Mouse (Mus musculus) hindbrain, postnatal 0 days (tissue): Measurements from ENCODE around the gene Mad1l1. TPM values are rescaled to one million over a fixed set of nuclear protein-coding genes. Genes with fewer than 3 reads are reported as not detected.

Experiments used
- ATAC-seq: fragments of 200-750 bp; cut with Nextera tagmentation; 2 replicates; pipeline ENCODE4 v1.8.0; 2017; ENCODE audit warnings: mild to moderate bottlenecking, moderate TSS enrichment, moderate library complexity
- DNase-seq: peaks from one replicate; pipeline ENCODE4 v3.0.0-alpha.2; 2015; ENCODE audit warnings: low spot score
- H3K27ac ChIP-seq: fragments of 300-500 bp; sonication (generic); 2 replicates; pipeline ENCODE4 v1.5.1; 2014; ENCODE audit warnings: mild to moderate bottlenecking
- H3K27me3 ChIP-seq: fragments of 300-500 bp; sonication (generic); 2 replicates; pipeline ENCODE4 v1.6.1; 2014; ENCODE audit warnings: low read length, mixed read lengths; ENCODE audit not compliant: insufficient read depth
- H3K36me3 ChIP-seq: fragments of 300-500 bp; sonication (generic); 2 replicates; pipeline ENCODE4 v1.6.1; 2014; ENCODE audit warnings: low read length, mixed read lengths; ENCODE audit not compliant: insufficient read depth
- H3K4me1 ChIP-seq: fragments of 300-500 bp; sonication (generic); 2 replicates; pipeline ENCODE4 v1.6.1; 2014; ENCODE audit warnings: antibody characterized with exemption, low read length, mixed read lengths; ENCODE audit not compliant: insufficient read depth
- H3K4me2 ChIP-seq: fragments of 300-500 bp; sonication (generic); 2 replicates; pipeline ENCODE4 v1.6.1; 2014; ENCODE audit warnings: low read depth, mild to moderate bottlenecking, low read length, moderate library complexity, mixed read lengths
- H3K4me3 ChIP-seq: fragments of 300-500 bp; sonication (generic); 2 replicates; pipeline ENCODE4 v1.5.1; 2014; ENCODE audit warnings: low read length
- H3K9ac ChIP-seq: fragments of 300-500 bp; sonication (generic); replicated peaks from 2 replicates; pipeline ENCODE4 v1.6.1; 2014; ENCODE audit warnings: mild to moderate bottlenecking, low read length, moderate library complexity, mixed read lengths
- H3K9me3 ChIP-seq: fragments of 300-500 bp; sonication (generic); 2 replicates; pipeline ENCODE4 v1.6.1; 2016; ENCODE audit warnings: low read length, mixed read lengths
- CTCF ChIP-seq: IDR thresholded peaks from 2 replicates; pipeline ENCODE4 v1.5.1; 2016; ENCODE audit warnings: antibody characterized with exemption, control low read depth, low read depth
- WGBS: fragments of 180-500 bp; shearing (Covaris S2); extraction: QIAGEN DNeasy Blood & Tissue Kit; methylation state at CpG from one replicate; pipeline ENCODE4 v1.1.7; 2014; 5-methylcytosine and 5-hydroxymethylcytosine counted together
- polyA plus RNA-seq: library from polyadenylated mRNA; unstranded; fragments of >200 nt; fragmentation: Nextera tagmentation; extraction: Ambion mirVana; gene quantifications from 2 replicates; pipeline ENCODE4 v1.2.1, GENCODE M21; 2015
- total RNA-seq: library from RNA; depleted of rRNA; stranded (reverse); fragments of >200 nt; gene quantifications from 2 replicates; pipeline ENCODE4 v1.2.3, GENCODE M21; 2014

The Mad1l1 gene
- total and polyA plus RNA-seq, 2 experiments from 2014 or later: 29.1 to 30.9 TPM

DNA sequence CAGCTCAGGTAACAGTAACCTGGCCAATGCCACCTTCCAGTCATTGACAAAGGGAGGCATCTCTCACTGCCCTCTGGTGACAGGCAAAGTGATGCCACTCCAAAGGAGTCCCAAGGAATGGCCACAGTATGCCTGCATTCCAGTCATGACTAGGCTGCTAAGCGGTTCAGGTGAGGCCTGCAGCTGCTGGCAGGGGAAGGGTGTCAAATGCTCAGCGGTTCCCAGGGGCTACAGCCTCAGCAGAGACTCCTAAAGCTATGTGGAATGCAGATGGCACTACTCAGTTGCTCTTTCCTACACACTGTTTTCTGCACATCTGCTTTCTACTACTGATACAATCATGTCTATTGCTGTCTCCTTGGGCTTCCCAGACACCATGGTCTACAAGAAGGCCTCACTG, 73.3 kb downstream of the Mad1l1 start:
- no peak for TF ChIP-seq CTCF
- Histone ChIP-seq H3K36me3 (no peaks in the 10 kb centered on the region), H3K9ac (no peak overlapping the region), H3K9me3 (no peaks in the 10 kb centered on the region), H3K4me3 (no peak overlapping the region), H3K27me3 (no peaks in the 10 kb centered on the region), H3K4me1 (no peaks in the 10 kb centered on the region), H3K4me2 (no peak overlapping the region), H3K27ac (no peak overlapping the region)
- ATAC-seq: no peak
- 88% methylated on average over 2 of the region's 2 CpGs for WGBS
- DNase-seq: no peak

DNA sequence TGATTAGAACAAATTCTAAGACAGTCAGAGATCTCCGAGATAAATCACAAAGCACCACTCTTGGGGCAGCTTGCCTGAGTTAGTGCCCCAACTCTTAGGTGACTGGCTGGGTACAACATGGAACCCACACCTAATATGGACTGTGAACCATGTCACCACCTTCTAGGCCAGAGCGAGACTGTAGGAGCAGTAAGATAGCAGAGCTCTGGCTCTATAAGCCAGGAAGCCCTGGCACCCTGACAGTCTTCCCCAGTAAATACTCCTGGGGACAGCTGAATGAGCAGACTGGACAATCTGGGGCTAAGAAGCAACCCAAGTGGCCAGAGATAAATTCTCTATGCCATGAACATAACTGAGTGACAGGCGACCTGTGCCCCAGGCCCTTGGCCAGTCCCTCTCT, 81.1 kb downstream of the Mad1l1 start:
- TF ChIP-seq CTCF: no peak
- Histone ChIP-seq H3K4me2 (no peak overlapping the region), H3K27me3 (no peaks in the 10 kb centered on the region), H3K9ac (no peak overlapping the region), H3K9me3 (no peaks in the 10 kb centered on the region), H3K36me3 (no peaks in the 10 kb centered on the region), H3K4me3 (no peak overlapping the region), H3K4me1 (no peaks in the 10 kb centered on the region), H3K27ac (no peak overlapping the region)
- ATAC-seq (no peak), DNase-seq (no peak)
- WGBS: 94% methylated on average over 3 of the region's 3 CpGs

DNA sequence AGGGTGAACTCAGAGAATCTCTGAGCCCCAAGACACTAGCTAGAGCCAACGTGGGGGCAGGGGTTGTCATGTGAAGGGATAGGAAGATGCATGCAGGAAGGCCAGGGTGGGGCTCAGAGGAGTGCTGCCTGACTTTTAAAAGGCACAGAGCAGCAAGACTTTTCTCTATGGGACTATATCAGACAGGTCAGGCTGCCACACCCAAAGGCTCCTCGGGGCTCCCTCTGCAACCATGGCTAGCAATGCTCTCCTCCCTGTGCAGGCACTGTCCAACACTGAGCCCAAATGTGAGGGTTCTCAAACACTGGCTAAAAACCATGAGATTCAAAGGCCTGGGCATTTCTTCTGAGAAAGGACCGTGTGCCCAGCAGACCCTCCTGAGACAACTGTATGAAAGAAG, 82.5 kb downstream of the Mad1l1 start:
- WGBS: 79% methylated on average over 3 of the region's 3 CpGs

DNA sequence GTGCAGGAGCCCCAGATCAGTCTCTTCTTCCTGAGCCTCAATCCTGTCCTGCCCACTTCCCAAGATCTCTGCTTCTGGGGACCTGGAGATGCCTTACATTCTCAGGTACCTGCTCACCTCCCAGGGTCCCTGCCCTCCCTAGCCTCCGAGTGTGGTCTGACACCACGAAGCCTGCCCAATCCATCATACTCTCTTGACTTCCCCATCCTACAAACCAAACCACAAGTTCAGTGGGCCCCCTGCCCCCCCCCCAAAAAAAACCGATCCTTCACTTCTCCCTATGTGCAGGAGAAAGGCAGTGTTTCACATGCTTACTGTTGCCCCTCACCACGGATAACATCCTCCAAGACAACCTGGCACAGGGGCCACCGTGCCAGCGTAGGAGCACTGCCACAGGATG, 90.5 kb downstream of the Mad1l1 start:
- DNase-seq (no peak), ATAC-seq (no peak)
- Histone ChIP-seq H3K9me3 (no peaks in the 10 kb centered on the region), H3K4me3 (no peak overlapping the region), H3K36me3 (no peaks in the 10 kb centered on the region), H3K27me3 (no peaks in the 10 kb centered on the region), H3K4me1 (peaks cover 4% of the 10 kb centered on the region; the same call in 1 of the 2 replicates), H3K4me2 (no peak overlapping the region), H3K9ac (no peak overlapping the region), H3K27ac (no peak overlapping the region)
- WGBS: 92% methylated on average over 6 of the region's 6 CpGs
- TF ChIP-seq CTCF: no peak

More for the DNA sequence above, 82.5 kb downstream of the Mad1l1 start:
- Histone ChIP-seq H3K4me1 (no peaks in the 10 kb centered on the region), H3K4me3 (no peak overlapping the region), H3K4me2 (no peak overlapping the region), H3K9ac (no peak overlapping the region), H3K27me3 (no peaks in the 10 kb centered on the region), H3K27ac (no peak overlapping the region), H3K9me3 (no peaks in the 10 kb centered on the region), H3K36me3 (no peaks in the 10 kb centered on the region)
- ATAC-seq (no peak), DNase-seq (no peak)
- no peak for TF ChIP-seq CTCF

DNA sequence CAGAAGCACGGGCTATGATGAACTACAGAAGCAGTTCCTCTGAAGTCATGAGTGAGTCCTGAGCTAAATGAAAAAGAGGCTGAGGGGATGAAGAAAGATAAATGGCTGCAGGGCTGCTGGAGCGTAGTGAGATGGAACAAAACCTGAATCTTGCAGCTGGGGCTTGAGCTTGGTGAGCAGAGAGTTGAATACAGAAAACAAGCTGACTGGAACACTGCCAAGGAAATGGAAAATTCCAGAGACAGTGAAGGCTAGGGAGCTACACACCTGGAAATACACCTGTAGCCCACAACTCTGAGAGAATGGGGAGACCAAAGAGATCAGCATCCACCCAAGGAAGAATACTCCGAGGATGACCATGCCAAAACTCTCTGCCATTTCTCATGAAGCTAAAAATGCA, 93.0 kb downstream of the Mad1l1 start:
- WGBS: 77% methylated on average over 3 of the region's 3 CpGs
- TF ChIP-seq CTCF: no peak
- no peak for DNase-seq

DNA sequence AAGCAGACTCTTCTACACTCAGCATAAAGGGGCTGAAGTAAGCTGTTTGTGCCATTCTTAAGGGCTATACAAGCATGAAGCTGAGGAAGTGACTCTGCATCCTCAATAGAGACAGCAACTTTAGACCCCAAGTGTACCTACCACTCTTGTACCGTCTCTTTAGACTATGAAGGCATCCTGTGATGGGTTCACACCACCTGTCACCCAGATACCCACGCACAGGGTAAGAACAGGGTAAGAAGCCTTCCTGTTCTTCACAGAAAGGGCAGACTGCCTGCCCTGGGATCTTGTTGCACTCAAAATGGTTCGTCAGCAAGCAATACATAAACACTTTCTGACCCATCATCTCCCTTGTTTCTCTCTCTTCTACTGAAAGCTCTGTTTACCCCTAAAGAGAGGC, 94.5 kb downstream of the Mad1l1 start:
- TF ChIP-seq CTCF: no peak
- WGBS: 71% methylated on average over 3 of the region's 3 CpGs
- no peak overlapping the region for H3K4me3 ChIP-seq
- H3K36me3 ChIP-seq: no peaks in the 10 kb centered on the region
- H3K27ac ChIP-seq: no peak overlapping the region
- H3K4me2 ChIP-seq: no peak overlapping the region
- H3K27me3 ChIP-seq: no peaks in the 10 kb centered on the region
- DNase-seq (no peak), ATAC-seq (no peak)
- no peak overlapping the region for H3K9ac ChIP-seq
- no peaks in the 10 kb centered on the region for H3K4me1 ChIP-seq
- no peaks in the 10 kb centered on the region for H3K9me3 ChIP-seq

More for the DNA sequence above, 93.0 kb downstream of the Mad1l1 start:
- ATAC-seq: no peak
- no peak overlapping the region for H3K4me3 ChIP-seq
- H3K9me3 ChIP-seq: no peaks in the 10 kb centered on the region
- H3K4me2 ChIP-seq: no peak overlapping the region
- H3K36me3 ChIP-seq: no peaks in the 10 kb centered on the region
- no peaks in the 10 kb centered on the region for H3K4me1 ChIP-seq
- no peak overlapping the region for H3K9ac ChIP-seq
- H3K27me3 ChIP-seq: no peaks in the 10 kb centered on the region
- no peak overlapping the region for H3K27ac ChIP-seq

DNA sequence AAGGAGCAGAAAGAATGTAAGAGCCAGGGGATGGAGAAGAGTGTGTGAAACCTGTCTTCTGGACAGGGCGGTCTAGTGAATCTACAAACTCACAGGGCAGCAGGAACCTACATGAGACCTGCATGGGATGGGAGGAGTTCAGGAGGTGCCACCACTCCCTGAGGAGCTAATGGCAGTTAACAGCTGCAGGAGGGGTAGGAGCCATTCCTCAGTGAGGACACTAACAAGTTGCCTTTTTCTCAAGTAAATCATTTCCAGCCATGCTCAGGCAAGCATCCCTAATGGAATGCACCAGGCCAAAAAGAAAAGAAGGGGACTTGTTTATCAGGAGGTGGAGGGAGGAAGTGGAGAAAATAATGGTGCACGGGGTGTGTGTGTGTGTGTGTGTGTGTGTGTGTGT, 95.5 kb downstream of the Mad1l1 start:
- Histone ChIP-seq H3K36me3 (no peaks in the 10 kb centered on the region), H3K4me1 (no peaks in the 10 kb centered on the region), H3K4me2 (no peak overlapping the region), H3K27ac (no peak overlapping the region), H3K9me3 (no peaks in the 10 kb centered on the region), H3K27me3 (no peaks in the 10 kb centered on the region), H3K9ac (no peak overlapping the region), H3K4me3 (no peak overlapping the region)
- no peak for TF ChIP-seq CTCF
- 72% methylated on average over 2 of the region's 2 CpGs for WGBS
- DNase-seq: no peak
- no peak for ATAC-seq
